Mouse (Mus musculus) heart, adult 10 weeks (tissue): ENCODE data around the gene Top2a. TPM values are rescaled to one million over a fixed set of nuclear protein-coding genes. Genes with fewer than 3 reads are reported as not detected.

Source experiments
- polyA plus RNA-seq: library from polyadenylated mRNA; stranded (reverse); fragments of 350-450 nt; fragmentation: Illumina TruSeq; extraction: RNeasy Lipid Tissue Mini Kit (QIAGEN cat#74804); gene quantifications from one replicate; pipeline ENCODE4 v1.2.3, GENCODE M21; 2014; ENCODE audit warnings: low read depth, low replicate concordance

The Top2a gene
- 0.60 TPM for polyA plus RNA-seq

GRCm38 (mm10) chr11:99023500-99024467 lies at the start of gene Top2a:
Gene Top2a (minus strand): TSS chr11:99024189.

GRCm38 (mm10) chr11:99041051-99041729 lies 17.2 kb upstream of the Top2a start, which contains the start of gene Igfbp4:
Gene Igfbp4 (plus strand): TSS chr11:99041244.

GRCm38 (mm10) chr11:98982773-98983133 lies 41.2 kb downstream of the Top2a start, which contains the start of gene Gjd3:
Gene Gjd3 (minus strand): TSS chr11:98983016.

Other genes with a start within 250 kb of the Top2a start
- 43.3 TPM for gene Nr1d1, start 248.9 kb downstream of the Top2a start, polyA plus RNA-seq
- gene Msl1, start 228.7 kb downstream of the Top2a start, polyA plus RNA-seq = 72.5 TPM
- 20.0 TPM for gene Casc3, start 219.3 kb downstream of the Top2a start, polyA plus RNA-seq
- gene Rapgefl1, start 187.4 kb downstream of the Top2a start, polyA plus RNA-seq = 2.1 TPM
- 5.2 TPM for gene Wipf2, start 160.6 kb downstream of the Top2a start, polyA plus RNA-seq
- 0.29 TPM for gene Cdc6, start 116.4 kb downstream of the Top2a start, polyA plus RNA-seq
- gene Rara, start 96.4 kb downstream of the Top2a start, polyA plus RNA-seq = 8.3 TPM
- not detected for gene Gjd3, start 41.2 kb downstream of the Top2a start, polyA plus RNA-seq
- gene Igfbp4, start 17.1 kb upstream of the Top2a start, polyA plus RNA-seq = 96.6 TPM
- 0.42 TPM for gene Tns4, start 65.1 kb upstream of the Top2a start, polyA plus RNA-seq
- 0.52 TPM for gene Ccr7, start 130.9 kb upstream of the Top2a start, polyA plus RNA-seq
- gene Smarce1, start 206.8 kb upstream of the Top2a start, polyA plus RNA-seq = 75.9 TPM
- 20.8 TPM for gene Krt222, start 219.9 kb upstream of the Top2a start, polyA plus RNA-seq